Mouse (Mus musculus): ENCODE results near the gene Ulk3. TPM values are rescaled to one million over a fixed set of nuclear protein-coding genes. Genes with fewer than 3 reads are reported as not detected.

Gene Ulk3
- polyA plus RNA-seq, 1 experiment: 35.6 TPM

- TF ChIP-seq CTCF (IDR thresholded peaks at IDR 0.05; ENCODE audit: control insufficient read depth, insufficient read depth, low read length) (no peak), POLR2A (IDR thresholded peaks at IDR 0.05; ENCODE audit: borderline replicate concordance, control insufficient read depth, low read depth, low read length) (no peak)
- under 1% methylated on average over 18 of the region's 18 CpGs for WGBS
- H3K27ac ChIP-seq (ENCODE audit: control insufficient read depth, insufficient read depth, low read depth, low read length, poor library complexity): peak overlapping the region; percentile 100
- H3K4me1 ChIP-seq (ENCODE audit: control insufficient read depth, insufficient read depth, low read length): peaks cover 25% of the 10 kb centered on the region
- H3K4me3 ChIP-seq (replicated peaks; ENCODE audit: control insufficient read depth, low read depth, low read length): peak overlapping the region; percentile 88
Measured at GRCm38 (mm10) chr9:57644442-57644943, 55.2 kb downstream of the Ulk3 start.

DNA sequence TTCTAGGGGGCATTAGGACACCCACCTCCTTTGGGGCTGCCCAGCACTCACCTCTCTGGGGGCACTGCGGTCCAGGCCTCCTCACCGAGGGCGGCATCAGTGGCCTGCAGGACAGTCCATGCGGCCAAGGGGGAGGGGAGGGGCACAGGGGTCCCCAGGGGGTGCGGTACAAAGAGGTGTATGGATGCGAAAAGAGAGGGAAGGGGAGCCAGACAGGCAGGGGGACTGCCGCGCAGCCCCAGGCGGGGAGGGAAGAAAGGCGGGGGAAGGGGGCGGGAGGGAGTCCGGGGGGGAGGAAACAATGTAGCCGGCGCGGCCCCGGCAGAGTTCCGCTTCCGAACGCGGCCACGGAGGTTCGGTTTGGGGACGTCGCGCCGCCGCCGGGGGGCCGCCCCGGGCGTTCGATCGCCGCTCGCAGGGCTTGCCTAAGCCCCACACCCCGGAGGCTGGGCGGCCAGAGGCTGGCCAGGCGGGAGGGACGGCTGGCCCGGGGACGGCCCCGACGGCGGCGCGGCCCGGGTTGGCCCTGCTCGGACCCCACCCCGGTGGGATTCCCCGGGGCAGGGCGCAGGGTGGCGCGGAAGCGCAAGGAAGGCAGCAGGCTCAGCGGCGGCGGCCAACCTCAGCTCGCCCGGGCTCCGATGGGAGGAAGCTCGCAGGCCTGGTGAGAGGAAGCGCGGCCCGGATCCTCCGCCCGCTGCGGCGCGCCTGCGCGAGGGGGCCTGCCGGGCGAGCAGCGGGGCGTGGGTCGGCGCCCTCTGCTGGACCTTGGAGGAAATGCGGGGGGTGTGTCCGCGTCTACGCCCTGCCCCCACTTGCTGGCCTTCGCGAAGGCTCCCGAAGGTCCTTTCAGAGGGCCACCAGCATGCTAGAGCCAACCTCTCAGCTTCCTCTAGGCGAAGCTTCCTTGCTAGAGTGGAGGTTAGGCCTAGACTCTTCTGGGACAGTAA is 56.0 kb downstream of the Ulk3 start:
- Histone ChIP-seq H3K4me1 (ENCODE audit: control insufficient read depth, insufficient read depth, low read length) (peaks cover 22% of the 10 kb centered on the region), H3K4me3 (replicated peaks; ENCODE audit: control insufficient read depth, low read depth, low read length) (peak overlapping the region; percentile 88), H3K27ac (ENCODE audit: control insufficient read depth, insufficient read depth, low read depth, low read length, poor library complexity) (peak overlapping the region; percentile 100)
- TF ChIP-seq CTCF (IDR thresholded peaks at IDR 0.05; ENCODE audit: control insufficient read depth, insufficient read depth, low read length) (peak; percentile 90), POLR2A (IDR thresholded peaks at IDR 0.05; ENCODE audit: borderline replicate concordance, control insufficient read depth, low read depth, low read length) (peak; percentile 88; the same call in 1 of the 2 replicates)
- WGBS: under 1% methylated on average over 81 of the region's 85 CpGs

Other genes with a start within 250 kb of the Ulk3 start
- gene Ppcdc, start 149.3 kb upstream of the Ulk3 start, polyA plus RNA-seq (2011; ENCODE audit: insufficient read depth, insufficient read length, low replicate concordance, missing spikeins): 31.1 and 49.4 TPM in 2 replicates
- 5.5 and 7.5 TPM in 2 replicates for gene Scamp5, start 121.4 kb upstream of the Ulk3 start, polyA plus RNA-seq (2011; ENCODE audit: insufficient read depth, insufficient read length, low replicate concordance, missing spikeins)
- gene Rpp25, start 85.4 kb upstream of the Ulk3 start, polyA plus RNA-seq (2011; ENCODE audit: insufficient read depth, insufficient read length, low replicate concordance, missing spikeins): 8.2 TPM in 1 of 2 replicates, not detected in the other
- gene Cox5a, start 68.2 kb upstream of the Ulk3 start, polyA plus RNA-seq (2011; ENCODE audit: insufficient read depth, insufficient read length, low replicate concordance, missing spikeins): 158 and 215 TPM in 2 replicates
- 8.4 and 10.3 TPM in 2 replicates for gene Fam219b, start 51.9 kb upstream of the Ulk3 start, polyA plus RNA-seq (2011; ENCODE audit: insufficient read depth, insufficient read length, low replicate concordance, missing spikeins)
- 11.7 and 17.8 TPM in 2 replicates for gene Mpi, start 36.7 kb upstream of the Ulk3 start, polyA plus RNA-seq (2011; ENCODE audit: insufficient read depth, insufficient read length, low replicate concordance, missing spikeins)
- 21.3 and 46.4 TPM in 2 replicates for gene Scamp2, start 28.5 kb upstream of the Ulk3 start, polyA plus RNA-seq (2011; ENCODE audit: insufficient read depth, insufficient read length, low replicate concordance, missing spikeins)
- gene Cplx3, start 16.8 kb downstream of the Ulk3 start, polyA plus RNA-seq (2011; ENCODE audit: insufficient read depth, insufficient read length, low replicate concordance, missing spikeins): not detected in 2 replicates
- gene Lman1l, start 31.3 kb downstream of the Ulk3 start, polyA plus RNA-seq (2011; ENCODE audit: insufficient read depth, insufficient read length, low replicate concordance, missing spikeins): 0.65 TPM in 1 of 2 replicates, not detected in the other
- gene Csk, start 64.2 kb downstream of the Ulk3 start, polyA plus RNA-seq (2011; ENCODE audit: insufficient read depth, insufficient read length, low replicate concordance, missing spikeins): 45.4 and 99.8 TPM in 2 replicates
- gene Cyp1a2, start 94.3 kb downstream of the Ulk3 start, polyA plus RNA-seq (2011; ENCODE audit: insufficient read depth, insufficient read length, low replicate concordance, missing spikeins): 1.5 and 9.3 TPM in 2 replicates
- not detected in 2 replicates for gene Cyp1a1, start 98.5 kb downstream of the Ulk3 start, polyA plus RNA-seq (2011; ENCODE audit: insufficient read depth, insufficient read length, low replicate concordance, missing spikeins)
- gene Edc3, start 119.1 kb downstream of the Ulk3 start, polyA plus RNA-seq (2011; ENCODE audit: insufficient read depth, insufficient read length, low replicate concordance, missing spikeins): 8.3 and 9.1 TPM in 2 replicates
- gene Clk3, start 176.4 kb downstream of the Ulk3 start, polyA plus RNA-seq (2011; ENCODE audit: insufficient read depth, insufficient read length, low replicate concordance, missing spikeins): 148 and 149 TPM in 2 replicates
- gene Arid3b, start 247.3 kb downstream of the Ulk3 start, polyA plus RNA-seq (2011; ENCODE audit: insufficient read depth, insufficient read length, low replicate concordance, missing spikeins): 15.3 and 52.9 TPM in 2 replicates